Mouse (Mus musculus) kidney, adult 2 months (tissue): Measurements from ENCODE around the gene Rps6ka2.

ENCODE experiments used
- CTCF ChIP-seq: fragments of 200-500 bp; conservative IDR thresholded peaks from 2 replicates; pipeline ENCODE4 v1.5.1; 2011; ENCODE audit warnings: low read depth, mild to moderate bottlenecking, control low read depth, low read length, moderate library complexity, mixed read lengths; ENCODE audit not compliant: insufficient read depth, insufficient read length
- POLR2A ChIP-seq: fragments of 200-500 bp; IDR thresholded peaks from one replicate; pipeline ENCODE4 v1.6.1; 2011; ENCODE audit warnings: low read depth, low read length, control low read depth

DNA sequence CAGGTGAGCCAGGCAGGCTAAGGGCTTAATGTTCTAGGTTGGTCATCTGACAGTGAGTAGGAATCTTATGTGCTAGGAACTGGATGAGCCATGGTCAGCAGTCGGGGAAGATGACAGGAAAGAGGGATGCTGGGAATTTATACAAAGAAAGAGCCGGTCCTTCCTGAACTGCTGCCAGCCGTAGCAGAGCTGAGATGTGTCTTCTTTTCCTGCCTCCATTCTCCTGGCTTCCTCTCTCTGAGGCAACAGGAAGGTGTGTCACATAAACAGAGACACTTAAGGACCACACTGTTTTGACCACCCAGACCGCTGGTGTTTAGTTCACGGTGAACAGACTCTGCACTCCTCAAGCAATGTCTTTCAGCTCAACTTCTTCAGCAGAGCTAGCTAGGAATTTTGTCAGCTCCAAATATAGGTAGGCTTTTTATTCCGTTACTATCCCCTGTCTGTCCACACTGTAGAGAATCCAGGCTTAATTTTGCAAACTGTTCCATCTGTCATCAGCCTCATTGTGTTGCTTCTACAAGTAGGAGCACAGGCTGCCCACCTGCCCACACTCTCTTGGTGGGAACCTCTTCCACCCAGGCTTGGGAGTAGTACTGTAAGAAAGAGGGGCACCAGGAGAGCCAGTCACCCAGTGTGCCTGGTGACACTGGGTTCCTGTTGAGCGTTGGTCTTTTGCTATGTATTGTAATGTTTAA lies 24.4 kb downstream of the Rps6ka2 start:
- no peak for TF ChIP-seq POLR2A
- TF ChIP-seq CTCF, result no peak
